Comparison of ENCODE assay signal across 24 mouse cellular contexts in genomic region chr3:121834250-121834649, GRCm38 (mm10). TPM values are rescaled to one million over a fixed set of nuclear protein-coding genes. Genes with fewer than 3 reads are reported as not detected.
DNase-seq lines count a peak whose midpoint lies in the region; ATAC-seq and TF ChIP-seq lines count a peak whose summit lies in the region.
"Had no signal": no experiment of that assay in that cellular context is flagged by ENCODE, and none has a peak within 500 bp of the region (broad histone marks: within the 10 kb centered on the region; RNA-seq: fewer than 3 reads in every experiment).

No protein-coding gene starts in this region.

- H3K4me1 ChIP-seq in kidney, embryonic 14.5 days (ENCODE audit: control insufficient read depth, insufficient read depth, low read length): no peaks in the 10 kb centered on the region
- H3K4me1 ChIP-seq in stomach, postnatal 0 days (replicated peaks; ENCODE audit: control insufficient read depth, insufficient read depth): no peaks in the 10 kb centered on the region
- H3K4me1 ChIP-seq in liver, postnatal 0 days (ENCODE audit: insufficient read depth): no peaks in the 10 kb centered on the region
- H3K4me1 ChIP-seq: forebrain, embryonic 10.5 days; heart, embryonic 13.5 days had no signal

- 77% methylated on average over 4 of the region's 4 CpGs for WGBS in kidney, embryonic 14.5 days
- WGBS in stomach, postnatal 0 days: 63% methylated on average over 4 of the region's 4 CpGs
- 64% methylated on average over 4 of the region's 4 CpGs for WGBS in liver, postnatal 0 days (ENCODE audit: insufficient replicate concordance)

- no peak for ATAC-seq in kidney, embryonic 14.5 days (ENCODE audit: low FRiP score, low TSS enrichment)
- no peak for ATAC-seq in stomach, postnatal 0 days (ENCODE audit: low FRiP score, low TSS enrichment)
- ATAC-seq in liver, postnatal 0 days: no peak
- ATAC-seq: activated CD4-positive, CD25-positive, alpha-beta regulatory T cell, adult 4 months; CD4-positive, CD25-positive, alpha-beta regulatory T cell, adult 4 months; forebrain, embryonic 14.5 days; forebrain, postnatal 0 days; hindbrain, postnatal 0 days had no signal

- no peaks in the 10 kb centered on the region for H3K27me3 ChIP-seq in kidney, embryonic 14.5 days (ENCODE audit: control insufficient read depth, insufficient read depth, low read length)
- H3K27me3 ChIP-seq in stomach, postnatal 0 days (ENCODE audit: control insufficient read depth, insufficient read depth, low read length): no peaks in the 10 kb centered on the region
- H3K27me3 ChIP-seq in liver, postnatal 0 days (ENCODE audit: insufficient read depth, low read length): no peaks in the 10 kb centered on the region

- no peak overlapping the region for H3K4me2 ChIP-seq in kidney, embryonic 14.5 days (replicated peaks; ENCODE audit: low read depth, low read length)
- no peak overlapping the region for H3K4me2 ChIP-seq in stomach, postnatal 0 days (replicated peaks; ENCODE audit: low read depth)
- no peak overlapping the region for H3K4me2 ChIP-seq in liver, postnatal 0 days (ENCODE audit: low read depth, low read length)
- H3K4me2 ChIP-seq: heart, embryonic 13.5 days; hindbrain, embryonic 14.5 days had no signal

- no peak overlapping the region for H3K9ac ChIP-seq in kidney, embryonic 14.5 days (ENCODE audit: low read depth, low read length)
- H3K9ac ChIP-seq in stomach, postnatal 0 days (ENCODE audit: low read length): no peak overlapping the region
- no peak overlapping the region for H3K9ac ChIP-seq in liver, postnatal 0 days (replicated peaks)
- H3K9ac ChIP-seq: forebrain, postnatal 0 days; heart, embryonic 13.5 days; hindbrain, embryonic 14.5 days had no signal

- DNase-seq in kidney, adult 11 months: peak; percentile 22
- DNase-seq in kidney, postnatal 36 days: peak; percentile 26 to 34
- DNase-seq in kidney, postnatal 4 days: no peak
- DNase-seq in stomach, postnatal 0 days (ENCODE audit: low spot score): no peak
- no peak for DNase-seq in liver, postnatal 0 days
- DNase-seq: adrenal gland, adult 8-10 months; adrenal gland, postnatal 36 days; cerebellum, adult 18-20 months; cerebellum, adult 9-10 months; cerebellum, postnatal 14 days; forebrain, postnatal 0 days; gastrocnemius, adult 2 months; gastrocnemius, postnatal 14 days; heart, adult 18-20 months; heart, postnatal 14 days; heart, postnatal 4 days had no signal

- TF ChIP-seq CTCF in stomach, postnatal 0 days (IDR thresholded peaks at IDR 0.05; ENCODE audit: low read depth): no peak
- TF ChIP-seq CTCF in liver, postnatal 0 days (IDR thresholded peaks at IDR 0.05; ENCODE audit: low read depth): no peak

- no peak overlapping the region for H3K27ac ChIP-seq in kidney, embryonic 14.5 days (ENCODE audit: low read depth, low read length)
- H3K27ac ChIP-seq in stomach, postnatal 0 days (replicated peaks): peak overlapping the region; percentile 8; the same call in 1 of the 2 replicates
- no peak overlapping the region for H3K27ac ChIP-seq in liver, postnatal 0 days (ENCODE audit: low read depth)
- H3K27ac ChIP-seq: forebrain, embryonic 10.5 days; gastrocnemius, adult 2 months; heart, embryonic 13.5 days; hindbrain, embryonic 14.5 days; hindbrain, postnatal 0 days had no signal

- no peak for TF ChIP-seq EP300 in stomach, postnatal 0 days (optimal IDR thresholded peaks at IDR 0.05)
- TF ChIP-seq EP300 in liver, postnatal 0 days (IDR thresholded peaks at IDR 0.05; ENCODE audit: low read depth): no peak

- H3K9me3 ChIP-seq in kidney, embryonic 14.5 days (ENCODE audit: control insufficient read depth, low read length): no peaks in the 10 kb centered on the region; the same call in 1 of the 2 replicates
- no peaks in the 10 kb centered on the region for H3K9me3 ChIP-seq in stomach, postnatal 0 days (ENCODE audit: control insufficient read depth, low read length)
- no peaks in the 10 kb centered on the region for H3K9me3 ChIP-seq in liver, postnatal 0 days (ENCODE audit: low read length)
- H3K9me3 ChIP-seq: forebrain, embryonic 10.5 days had no signal

- no peaks in the 10 kb centered on the region for H3K36me3 ChIP-seq in kidney, embryonic 14.5 days (ENCODE audit: control insufficient read depth, insufficient read depth, low read length)
- no peaks in the 10 kb centered on the region for H3K36me3 ChIP-seq in stomach, postnatal 0 days (ENCODE audit: control insufficient read depth, insufficient read depth, low read length)
- no peaks in the 10 kb centered on the region for H3K36me3 ChIP-seq in liver, postnatal 0 days (replicated peaks; ENCODE audit: insufficient read depth, low read length)
- H3K36me3 ChIP-seq: forebrain, embryonic 10.5 days; heart, embryonic 13.5 days had no signal

- no peak overlapping the region for H3K4me3 ChIP-seq in kidney, embryonic 14.5 days (ENCODE audit: low read length)
- no peak overlapping the region for H3K4me3 ChIP-seq in stomach, postnatal 0 days (ENCODE audit: low read depth, low read length)
- no peak overlapping the region for H3K4me3 ChIP-seq in liver, postnatal 0 days (ENCODE audit: low read depth, low read length)
- H3K4me3 ChIP-seq: forebrain, embryonic 10.5 days; gastrocnemius, adult 2 months; heart, embryonic 13.5 days had no signal

RNA-seq across cellular contexts. Expression of gene Abcd3, which starts 19.1 kb away (rescaled TPM):
- polyA plus RNA-seq in kidney, embryonic 14.5 days (2014; fragmentation: Nextera tagmentation; extraction: Ambion mirVana): 35.7 and 70.8 TPM in 2 replicates
- 115 and 118 TPM in 2 replicates for polyA plus RNA-seq in stomach, postnatal 0 days (2015; fragmentation: Nextera tagmentation; extraction: Ambion mirVana)
- 132 and 148 TPM in 2 replicates for polyA plus RNA-seq in liver, postnatal 0 days (2015; fragmentation: Nextera tagmentation; extraction: Ambion mirVana)

Comparison
In these comparisons a context has a peak if more than half of its experiments do, and no peak if none do; other contexts are left out.
1. DNase-seq: peak in kidney, adult 11 months (single experiment) and kidney, postnatal 36 days (2 of 2); none in kidney, postnatal 4 days (0 of 2), stomach, postnatal 0 days (single experiment) and liver, postnatal 0 days (single experiment).